Mouse (Mus musculus): Measurements from ENCODE around the gene Lad1.

Lad1 gene

DNA sequence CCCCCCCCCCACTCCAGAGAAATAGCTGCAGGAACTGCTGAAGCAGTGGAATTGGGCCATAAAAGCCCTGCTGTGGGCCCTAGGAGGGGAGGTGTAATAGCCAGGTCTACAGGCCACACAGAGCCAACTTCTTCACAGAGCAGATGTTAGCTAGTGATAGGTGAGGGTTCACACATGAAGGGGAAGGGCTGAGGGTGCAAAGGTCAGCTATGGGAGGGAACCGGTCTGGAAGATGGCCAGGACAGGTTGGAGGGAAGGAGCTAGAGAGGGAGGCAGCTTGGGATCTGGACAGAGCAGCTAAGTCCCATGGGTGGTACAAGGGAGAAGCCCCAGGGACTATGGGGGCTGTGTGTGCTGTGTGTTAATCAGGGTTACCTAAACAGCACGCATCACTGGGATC is 8.2 kb upstream of the Lad1 start:
- DNase-seq: no peak

DNA sequence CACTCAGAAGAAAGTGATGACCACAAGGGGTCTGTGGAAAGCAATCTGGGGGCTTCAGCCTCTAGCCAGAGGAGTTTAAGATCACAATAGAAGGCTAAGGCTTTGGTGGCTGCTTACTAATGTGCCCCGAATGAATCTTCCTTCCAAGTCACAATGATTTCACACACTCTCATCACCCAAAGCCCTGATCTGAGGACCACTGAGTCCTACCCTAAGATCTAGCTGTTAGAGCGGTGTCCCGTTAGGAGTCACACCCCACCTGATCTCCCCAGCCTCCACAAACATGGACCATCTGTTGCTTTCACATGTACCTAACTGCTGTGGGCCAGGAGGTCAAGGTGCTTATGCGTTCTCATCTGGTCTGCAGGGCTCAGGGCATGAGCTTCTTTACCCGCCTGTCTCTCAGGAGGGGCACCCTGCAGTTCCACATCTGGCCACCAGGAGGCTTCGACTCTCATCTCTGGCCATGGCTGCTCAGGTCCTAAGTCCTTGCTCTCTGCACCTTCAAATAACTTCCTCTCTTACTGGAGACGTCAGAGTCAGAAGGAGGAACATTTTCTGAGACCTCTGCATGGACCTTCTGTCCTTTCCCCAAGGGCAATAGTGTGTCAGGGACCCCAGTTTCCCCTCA is 7.3 kb upstream of the Lad1 start:
- DNase-seq: peak; percentile 68 to 69

DNA sequence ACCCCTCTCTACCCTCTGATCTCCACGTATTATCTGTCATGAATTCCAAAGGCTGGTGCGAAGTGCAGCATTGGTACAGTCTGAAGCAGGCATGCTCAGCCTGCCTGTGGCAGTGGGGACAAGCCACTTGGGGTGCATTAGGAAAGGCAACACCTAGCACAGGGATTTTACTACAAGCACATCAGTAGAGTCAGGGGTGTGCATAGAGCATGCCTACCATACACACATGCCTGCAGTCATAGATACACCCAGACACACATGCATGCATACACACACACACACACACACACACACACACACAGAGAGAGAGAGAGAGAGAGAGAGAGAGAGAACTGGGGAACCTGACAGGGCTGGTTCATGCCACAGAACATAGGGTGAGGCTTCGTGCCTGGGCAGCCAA is 6.2 kb upstream of the Lad1 start:
- DNase-seq: no peak

DNA sequence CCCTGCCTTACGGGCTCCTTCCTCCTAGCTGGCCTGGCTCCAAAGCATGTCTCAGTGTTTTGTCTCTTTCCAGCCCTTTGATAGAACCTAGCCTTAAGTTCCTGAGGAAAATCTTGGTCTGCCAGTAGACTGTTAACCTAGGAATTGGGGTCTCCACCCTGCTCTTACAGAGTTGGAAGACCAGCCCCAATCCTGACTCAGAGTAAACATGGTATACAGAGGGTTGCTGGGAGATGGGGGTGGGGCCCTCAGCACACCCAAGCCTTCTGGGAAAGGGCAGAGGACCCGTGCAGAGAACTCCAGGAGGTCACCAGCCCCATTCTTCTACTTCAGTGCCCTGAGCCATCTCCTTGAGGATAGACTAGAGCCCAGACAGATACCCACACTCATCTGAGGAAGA is 5.8 kb upstream of the Lad1 start:
- no peak for DNase-seq

DNA sequence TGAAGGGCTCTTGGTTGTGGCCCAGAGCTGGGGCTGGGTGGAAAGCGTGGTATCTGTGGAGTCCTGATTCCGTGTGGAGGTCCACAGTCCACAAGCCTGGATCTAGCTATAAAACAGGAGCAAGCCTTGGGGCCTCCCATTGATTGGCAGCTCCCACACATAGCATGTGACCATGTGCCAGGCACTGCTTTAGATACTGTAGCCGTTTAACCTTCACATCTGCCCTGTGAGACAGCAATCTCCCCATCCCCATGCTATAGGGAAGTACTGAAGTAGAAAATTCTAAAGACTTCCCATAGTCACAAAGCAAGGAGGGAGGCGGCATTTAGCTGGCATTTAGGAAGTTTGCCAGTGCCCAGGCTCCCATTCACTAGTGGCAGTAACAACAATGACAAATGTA is 5.3 kb upstream of the Lad1 start:
- DNase-seq: no peak

DNA sequence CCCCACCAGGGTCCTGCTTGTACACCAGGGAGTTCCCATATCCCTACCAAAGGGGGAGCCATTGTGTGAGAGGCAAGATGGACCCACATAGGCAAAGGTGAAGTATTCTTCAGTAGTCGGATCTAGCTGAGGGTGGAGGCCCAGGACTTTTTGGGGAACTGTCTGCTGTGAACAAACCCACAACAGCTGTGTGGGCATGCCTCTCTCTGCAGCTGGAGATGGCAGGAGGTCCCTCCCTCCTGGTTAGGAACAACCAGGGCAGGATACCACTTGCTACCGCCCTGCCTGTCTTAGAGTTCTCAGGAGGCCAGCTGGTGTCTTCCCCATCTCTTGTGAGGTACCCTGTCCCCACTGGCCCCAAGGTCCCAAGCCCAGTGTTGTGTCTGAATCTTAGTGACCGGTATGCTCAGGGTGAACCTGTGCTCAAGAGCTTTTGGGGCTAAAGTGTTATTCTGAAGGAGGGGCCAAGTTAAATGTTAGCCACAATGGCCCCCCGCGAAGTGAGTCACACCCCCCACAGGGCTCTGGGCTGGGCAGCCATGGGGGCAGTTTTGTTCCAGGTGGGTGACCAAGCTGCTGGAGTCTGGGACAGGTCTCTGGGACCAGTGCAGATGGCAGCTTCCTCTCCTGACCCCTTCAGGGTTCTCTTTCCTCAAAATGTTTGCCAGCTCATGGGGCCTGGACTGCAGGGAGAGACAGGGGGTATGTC is 4.6 kb upstream of the Lad1 start:
- peak; percentile 41 to 44 for DNase-seq

DNA sequence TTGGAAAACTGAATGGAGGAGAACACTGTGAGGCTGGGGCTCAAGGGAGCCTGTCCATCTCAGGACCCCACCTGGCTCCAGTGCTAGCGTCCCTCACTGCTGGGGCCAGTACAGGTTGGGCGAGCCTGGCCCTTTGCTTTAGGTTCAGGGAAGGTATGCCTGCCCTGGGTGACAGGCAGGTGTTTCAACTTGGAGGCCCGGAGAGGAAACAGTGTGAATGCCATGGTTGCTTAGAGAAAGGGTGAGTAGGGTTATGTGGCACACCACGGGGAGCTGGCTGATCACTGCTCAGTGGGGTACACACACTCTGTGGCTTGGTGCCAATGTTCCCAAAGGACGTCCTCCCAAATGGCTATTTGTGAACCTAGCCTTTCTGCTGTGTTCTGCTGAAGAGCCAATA is 3.9 kb upstream of the Lad1 start:
- DNase-seq: no peak

DNA sequence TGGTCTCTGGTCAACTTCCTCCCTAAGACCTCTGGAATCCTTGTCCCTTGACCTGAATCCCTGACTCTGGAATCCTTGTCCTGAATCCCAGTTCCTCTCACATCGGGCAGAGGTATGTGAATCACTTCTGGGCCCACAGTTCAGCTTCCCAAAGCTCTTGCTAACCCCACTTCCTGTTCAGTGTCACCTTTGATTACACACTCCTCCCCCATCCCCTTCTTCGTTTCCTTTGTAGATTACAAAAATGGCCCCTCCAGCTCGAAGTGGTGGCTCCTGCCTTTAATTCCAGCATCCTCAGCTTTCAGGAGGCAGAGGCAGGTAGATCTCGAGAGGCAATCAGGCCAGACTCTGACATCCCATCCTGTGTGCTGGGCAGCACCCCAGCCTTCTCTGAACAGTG is 803 bp upstream of the Lad1 start:
- DNase-seq: no peak

DNA sequence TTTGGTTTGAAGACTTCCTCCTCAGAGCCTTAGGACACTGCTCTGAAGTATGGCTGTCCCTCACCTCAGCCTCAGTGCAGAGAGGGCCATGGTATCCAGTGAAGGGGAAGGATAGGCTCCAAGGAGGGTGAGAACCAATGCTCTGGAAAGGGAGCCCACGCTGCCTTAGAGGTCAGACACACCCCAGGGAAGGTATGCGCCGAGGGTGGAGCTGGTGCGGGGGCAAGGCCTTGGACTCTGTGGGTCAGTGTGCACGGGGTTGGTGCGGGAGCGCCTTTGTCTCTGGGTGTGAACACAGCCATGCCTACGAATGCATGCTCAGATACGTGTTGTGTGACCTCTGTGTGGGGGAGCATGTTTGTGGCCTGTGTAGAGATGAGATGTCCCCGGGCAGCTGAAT is 1.7 kb downstream of the Lad1 start:
- DNase-seq: no peak

DNA sequence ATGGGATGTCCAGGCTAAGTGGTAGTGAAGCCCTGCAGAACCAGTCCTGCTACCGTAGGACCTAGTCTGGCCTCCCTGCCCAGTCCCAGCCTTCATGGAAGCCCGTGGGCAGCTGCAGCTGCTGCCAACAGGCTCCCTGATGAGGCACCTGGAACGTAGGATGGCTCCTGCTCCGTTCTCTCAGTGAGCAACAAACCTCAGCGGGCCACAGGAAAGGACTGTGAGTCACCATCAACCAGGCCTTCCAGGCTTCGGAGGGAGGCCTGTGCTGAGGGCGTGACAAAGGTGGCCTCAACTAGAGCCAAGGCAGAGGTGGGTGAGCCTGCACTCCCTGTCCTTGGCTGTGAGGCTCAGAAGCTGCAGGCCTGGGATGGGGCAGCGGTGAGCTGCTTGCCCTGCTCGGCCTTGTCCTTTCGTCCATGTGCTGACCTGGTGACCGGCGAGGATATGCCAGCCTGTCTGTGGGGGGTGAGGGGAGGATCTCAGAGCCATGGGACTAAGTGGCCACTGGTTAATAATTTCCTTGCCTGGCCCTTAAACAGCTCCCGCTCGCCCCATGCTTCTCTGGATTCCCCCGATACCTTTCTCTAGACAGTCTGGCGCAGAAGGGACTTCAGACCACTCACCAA is 2.5 kb downstream of the Lad1 start:
- no peak for DNase-seq

DNA sequence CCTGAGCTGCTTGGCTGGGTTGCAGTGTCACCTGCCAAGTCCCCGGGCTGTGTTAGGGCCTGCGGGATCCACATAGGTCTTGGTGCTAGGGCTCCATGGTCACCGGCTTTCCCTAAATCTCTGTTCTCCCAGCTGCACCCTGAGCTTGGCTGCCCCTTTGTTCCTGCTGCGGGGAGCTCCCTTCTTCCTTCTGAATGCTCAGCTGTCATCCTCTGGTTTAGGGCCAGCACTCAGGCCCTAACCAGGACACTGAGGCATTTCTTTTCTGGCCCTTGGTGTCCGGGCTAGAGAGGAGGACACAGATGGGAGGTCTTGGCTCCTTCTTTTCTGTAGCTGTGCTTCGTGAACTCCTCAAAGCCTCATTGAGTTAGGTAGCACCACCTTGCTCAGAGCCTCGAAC is 3.4 kb downstream of the Lad1 start:
- no peak for DNase-seq

DNA sequence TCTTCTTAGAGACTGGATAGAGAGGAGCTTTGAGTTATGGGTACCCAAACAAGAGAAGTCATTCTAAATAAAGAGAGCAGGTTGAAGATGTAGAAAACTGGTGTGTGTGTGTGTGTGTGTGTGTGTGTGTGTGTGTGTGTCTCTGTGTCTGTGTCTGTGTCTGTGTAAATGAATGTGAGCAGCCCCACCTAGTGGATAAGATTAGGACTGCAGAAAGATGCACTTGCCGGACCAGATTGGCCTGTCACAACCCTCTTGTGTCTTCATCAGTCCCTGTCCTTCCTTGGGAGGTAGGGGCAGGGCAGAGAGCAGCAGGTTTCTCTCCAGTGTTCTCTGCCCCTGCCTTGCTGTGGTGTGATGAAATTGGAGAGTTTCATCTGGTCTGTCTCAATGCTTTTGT is 10.5 kb downstream of the Lad1 start:
- no peak for DNase-seq

DNA sequence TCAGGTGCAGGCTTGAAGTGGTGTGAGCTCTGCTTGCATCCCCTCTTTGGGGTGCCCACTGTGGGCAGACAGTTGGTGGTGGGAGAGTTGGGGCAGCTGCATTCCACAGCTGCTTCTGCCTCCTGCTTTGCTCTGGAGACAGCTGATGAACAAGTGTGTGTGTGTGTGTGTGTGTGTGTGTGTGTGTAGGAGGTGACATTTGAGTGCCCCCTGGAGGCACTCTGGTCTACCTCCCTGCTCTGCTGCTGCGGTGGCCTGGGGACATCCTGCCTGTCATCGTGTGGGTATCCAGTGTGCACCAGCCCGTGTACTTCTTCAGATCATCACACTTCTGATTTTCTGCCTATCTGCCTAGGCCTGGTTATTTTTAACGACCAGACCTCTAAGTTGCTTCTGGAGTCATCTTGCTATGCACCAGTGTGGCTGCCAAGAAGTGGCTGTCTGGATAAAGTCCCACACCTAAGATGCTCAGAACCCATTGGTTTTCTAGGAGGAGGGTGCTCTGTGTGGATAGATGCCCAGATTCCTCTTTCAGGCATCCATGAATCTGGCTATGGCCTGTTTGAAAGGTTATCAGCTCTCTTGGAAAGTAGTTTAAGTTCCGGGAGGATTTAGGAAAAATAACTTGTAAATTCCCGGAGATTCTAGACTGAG is 15.9 kb downstream of the Lad1 start:
- no peak for DNase-seq

DNA sequence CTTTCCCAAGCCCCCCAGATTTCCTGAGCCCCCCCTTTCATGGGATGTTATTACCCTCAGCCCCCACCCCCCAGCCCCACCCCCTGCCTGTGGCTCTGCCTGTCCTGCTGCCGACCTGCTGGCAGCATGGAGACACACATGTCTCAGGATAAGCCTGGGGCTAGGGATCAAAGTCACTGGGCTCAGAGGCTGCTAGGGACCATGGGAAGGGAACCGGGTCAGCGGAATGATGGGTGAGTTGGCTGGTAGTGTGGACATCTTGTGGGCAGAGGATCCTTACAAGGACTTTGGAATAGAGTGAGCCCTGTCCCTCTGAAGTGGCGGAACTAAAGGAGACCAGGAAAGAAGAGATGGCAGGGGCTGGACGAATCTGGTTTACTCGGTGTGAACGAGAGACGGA is 16.6 kb downstream of the Lad1 start:
- DNase-seq: no peak

DNA sequence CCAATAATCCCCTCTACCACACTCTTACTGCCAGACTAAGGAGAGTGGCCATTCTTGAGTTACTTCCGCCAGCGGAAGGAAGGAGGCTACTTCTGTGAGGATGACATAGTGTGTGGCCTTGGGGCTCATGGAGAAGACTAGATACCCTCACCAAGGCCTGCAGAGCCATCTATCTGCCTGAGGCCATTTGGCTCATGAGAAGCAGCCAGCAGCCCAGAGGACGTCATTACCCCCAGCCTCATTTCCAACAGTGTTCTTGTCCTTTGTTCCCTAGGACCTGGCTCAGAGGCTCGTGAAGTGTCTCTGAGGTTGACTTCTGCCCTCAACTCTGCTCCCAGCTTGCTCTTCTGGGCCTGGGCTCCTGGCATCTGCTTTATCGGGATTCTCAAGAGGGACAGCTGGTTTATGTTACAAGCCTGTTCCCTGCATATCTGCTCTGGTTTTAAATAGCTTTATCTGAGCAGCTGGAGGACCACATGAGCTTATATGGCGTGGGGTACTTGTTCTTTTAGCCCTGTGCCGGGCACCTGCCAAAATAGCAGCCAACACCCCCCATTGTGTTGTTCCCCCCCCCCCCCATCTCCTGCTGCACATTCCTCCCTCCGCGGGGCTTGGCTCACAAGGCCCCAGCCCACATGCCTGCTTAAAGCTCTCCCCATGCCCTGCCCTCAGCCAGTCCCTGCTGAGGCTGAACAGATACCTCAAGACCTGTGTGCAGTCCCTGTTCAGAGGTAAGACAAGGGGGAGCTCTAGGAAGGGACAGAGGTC is 17.5 kb downstream of the Lad1 start, which contains the start of gene Tnnt2:
Tnnt2 (plus strand) TSS at position 639 of the 768 bp plus-strand sequence.
- no peak for DNase-seq

DNA sequence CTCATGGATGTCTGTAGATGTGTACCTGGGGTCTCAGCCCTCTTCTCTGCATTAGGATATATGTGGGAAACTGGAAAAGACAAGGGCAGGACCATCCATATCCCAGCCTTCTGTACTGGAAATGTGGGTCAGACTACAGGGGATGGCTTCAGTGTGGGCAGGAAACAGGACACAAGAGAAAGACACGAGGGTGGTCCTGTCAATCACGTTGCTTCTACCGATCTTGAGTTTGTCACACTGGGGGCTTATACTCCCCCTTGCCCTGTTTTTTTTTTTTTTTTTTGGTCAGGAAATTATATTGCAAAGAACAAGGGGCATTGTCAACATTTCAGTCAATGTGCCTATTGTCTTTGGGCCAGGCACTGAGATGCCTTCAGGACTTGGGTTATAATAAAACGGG is 20.2 kb downstream of the Lad1 start:
- DNase-seq: no peak

DNA sequence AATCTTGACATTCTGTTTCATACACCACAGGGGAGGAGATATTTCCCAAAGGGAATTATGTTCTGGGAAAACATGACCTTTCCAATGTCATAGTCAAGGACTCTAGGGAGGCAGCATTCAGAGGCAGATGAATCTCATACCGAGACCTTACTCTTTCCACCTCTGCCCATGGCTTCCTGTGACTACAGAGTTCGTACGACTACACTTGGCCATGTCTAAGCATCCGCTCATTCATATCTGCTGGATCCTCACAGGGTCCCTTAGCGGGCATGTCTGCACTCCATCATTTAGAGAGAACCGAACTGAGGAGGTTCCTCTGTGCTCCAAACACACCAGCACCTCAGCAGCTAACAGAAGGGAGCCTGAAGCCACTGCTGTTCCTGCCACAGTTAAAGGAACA is 20.7 kb downstream of the Lad1 start:
- DNase-seq: no peak

DNA sequence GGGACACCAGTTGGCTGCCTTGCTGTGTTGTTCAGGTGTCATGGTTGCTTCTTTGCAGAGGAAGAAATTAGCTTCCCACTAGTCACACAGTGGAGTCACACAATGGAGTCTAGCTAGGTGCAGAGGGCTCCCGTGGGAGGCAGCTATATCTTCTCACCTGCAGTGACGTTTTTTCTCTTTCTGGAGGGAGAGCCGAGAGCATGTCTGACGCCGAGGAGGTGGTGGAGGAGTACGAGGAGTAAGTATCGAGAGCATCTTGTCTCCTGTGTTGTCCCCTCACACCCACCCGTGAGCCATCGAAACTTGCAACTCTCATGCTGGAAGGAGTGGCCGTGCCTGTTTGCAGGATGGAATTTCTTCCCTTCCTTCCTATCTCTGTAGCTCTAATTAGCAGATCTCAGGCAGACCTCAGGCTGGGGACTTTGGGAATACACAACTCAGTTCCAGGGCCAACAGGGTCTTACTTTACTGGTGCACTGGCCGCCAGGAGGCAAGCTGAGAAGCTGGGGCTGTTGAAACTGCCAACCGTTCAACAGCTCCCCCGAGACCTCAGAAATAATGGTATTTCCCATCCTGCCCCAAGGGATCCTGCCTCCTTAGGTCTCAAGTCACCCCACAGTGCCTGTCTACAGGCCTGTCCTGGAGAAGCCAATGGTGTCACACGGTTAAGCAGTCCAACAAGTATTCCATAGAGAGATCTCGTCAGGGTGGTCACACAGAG is 22.4 kb downstream of the Lad1 start:
- no peak for DNase-seq

DNA sequence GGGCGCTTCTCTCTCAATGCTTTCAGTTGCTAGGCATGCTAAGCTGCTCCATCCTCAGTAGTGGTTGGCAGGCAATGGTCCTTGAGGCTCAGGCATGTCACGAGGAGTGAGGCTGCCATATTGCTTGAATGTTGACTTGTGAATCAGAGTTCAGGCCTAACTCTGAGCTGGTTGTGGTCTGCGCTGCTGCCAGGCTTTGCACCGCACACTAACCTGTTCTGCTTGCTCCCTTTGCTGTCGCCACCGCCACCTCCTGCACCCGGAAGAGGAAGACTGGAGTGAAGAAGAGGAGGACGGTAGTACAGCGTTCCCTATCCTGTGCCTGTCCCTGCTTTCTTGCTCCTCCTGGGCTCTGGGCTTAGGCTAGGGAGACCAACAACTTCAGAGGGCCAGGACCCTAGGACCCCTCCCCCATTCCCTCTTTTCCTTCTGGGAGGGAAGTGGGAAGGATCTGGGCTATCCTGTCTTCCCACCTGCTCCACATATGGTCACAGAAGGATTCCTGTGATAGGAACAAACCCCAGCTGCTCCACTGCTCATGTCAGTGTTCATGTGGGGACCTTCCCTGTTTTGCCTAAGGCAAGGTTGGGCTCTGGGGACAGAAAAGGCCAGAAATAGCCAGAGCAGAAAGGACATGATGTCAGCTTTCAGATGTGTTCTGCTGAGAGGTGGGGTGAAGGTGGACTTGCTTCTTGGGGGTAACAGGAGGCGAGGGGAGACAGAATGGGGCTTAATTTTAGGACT is 25.3 kb downstream of the Lad1 start:
- no peak for DNase-seq

DNA sequence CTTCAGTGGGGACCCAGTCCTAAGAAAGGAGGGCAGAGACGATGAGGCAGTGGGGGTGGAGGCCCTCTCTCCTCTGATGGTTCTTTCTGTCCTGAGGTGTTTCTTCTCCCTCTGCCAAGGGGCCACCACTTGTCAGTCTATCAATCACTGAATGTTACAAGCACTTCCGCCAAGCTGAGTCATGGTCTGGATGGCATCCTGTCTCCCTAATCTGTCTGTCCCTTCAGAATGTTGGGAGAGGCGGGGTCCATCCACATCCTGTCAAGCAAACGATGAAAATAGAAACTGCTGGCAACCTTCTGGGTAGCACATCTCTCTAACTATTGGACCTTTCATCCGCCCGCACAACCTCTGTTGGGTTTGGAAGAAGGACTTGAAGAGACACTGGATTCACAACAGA is 26.1 kb downstream of the Lad1 start:
- DNase-seq: no peak

DNA sequence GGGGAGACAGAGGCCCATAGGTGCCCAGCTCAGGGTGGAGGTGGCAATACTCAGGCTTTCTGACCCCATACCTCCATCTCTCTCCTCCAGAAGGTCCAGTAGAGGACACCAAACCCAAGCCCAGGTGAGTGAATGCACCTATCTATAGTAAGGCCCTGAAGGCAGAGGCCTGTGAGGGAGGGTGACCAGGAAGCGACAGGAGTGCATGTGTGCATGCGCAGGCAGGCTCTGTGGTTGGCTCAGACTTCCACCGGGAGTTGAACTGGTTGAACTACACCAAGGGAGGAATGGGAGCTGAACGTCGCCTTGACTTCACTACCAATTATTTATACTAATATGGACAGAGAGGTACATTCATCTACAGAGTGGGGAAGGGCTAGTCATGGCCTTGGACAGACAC is 28.2 kb downstream of the Lad1 start:
- no peak for DNase-seq

DNA sequence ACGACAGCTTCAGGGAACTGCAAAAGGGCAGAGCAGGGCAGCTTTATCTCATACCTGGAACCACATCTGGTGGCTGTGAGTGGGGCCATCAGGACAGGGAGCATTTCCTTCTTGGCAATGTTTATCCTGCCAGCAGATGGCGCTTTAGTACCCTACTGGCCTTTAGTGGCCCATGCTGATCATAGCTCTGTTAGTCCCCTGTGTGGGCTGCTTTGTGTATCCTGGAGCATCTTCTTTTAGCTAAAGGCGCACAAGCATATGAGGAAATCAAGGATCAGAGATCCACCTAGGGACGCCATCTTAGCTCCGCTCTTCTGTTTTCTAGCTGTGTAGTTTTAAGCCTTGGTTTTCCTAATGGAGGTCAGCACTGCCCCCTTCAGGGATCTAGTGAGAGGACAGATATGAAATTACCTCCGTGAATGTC is 28.8 kb downstream of the Lad1 start:
- no peak for DNase-seq
